Mouse (Mus musculus): ENCODE results near the gene Adm2. TPM values are rescaled to one million over a fixed set of nuclear protein-coding genes. Genes with fewer than 3 reads are reported as not detected.

Adm2 gene
- polyA plus RNA-seq, 1 experiment from 2014 or later: 1.9 TPM

GRCm38 (mm10) chr15:89288227-89288767 lies 34.2 kb upstream of the Adm2 start:
- Histone ChIP-seq H3K9me3 (replicated peaks; ENCODE audit: control insufficient read depth, low read length) (no peaks in the 10 kb centered on the region), H3K36me3 (ENCODE audit: control insufficient read depth, insufficient read depth) (peaks cover 22% of the 10 kb centered on the region), H3K27me3 (ENCODE audit: control insufficient read depth, insufficient read depth, low read depth, low read length) (no peaks in the 10 kb centered on the region), H3K4me1 (ENCODE audit: control insufficient read depth, low read depth, low read length) (peaks cover 39% of the 10 kb centered on the region), H3K27ac (ENCODE audit: low read length) (no peak overlapping the region), H3K4me2 (ENCODE audit: low read depth, low read length) (no peak overlapping the region), H3K9ac (ENCODE audit: low read depth, low read length) (no peak overlapping the region), H3K4me3 (ENCODE audit: low read depth, low read length) (no peak overlapping the region)
- ATAC-seq (ENCODE audit: low read depth): no peak
- WGBS (ENCODE audit: insufficient replicate concordance): 84% methylated on average over 23 of the region's 23 CpGs

- WGBS (ENCODE audit: insufficient replicate concordance): 89% methylated on average over 11 of the region's 11 CpGs
- ATAC-seq (ENCODE audit: low read depth): no peak
- Histone ChIP-seq H3K9ac (ENCODE audit: low read depth, low read length) (no peak overlapping the region), H3K4me3 (ENCODE audit: low read depth, low read length) (no peak overlapping the region), H3K36me3 (ENCODE audit: control insufficient read depth, insufficient read depth) (peaks cover 30% of the 10 kb centered on the region), H3K9me3 (replicated peaks; ENCODE audit: control insufficient read depth, low read length) (no peaks in the 10 kb centered on the region), H3K4me1 (ENCODE audit: control insufficient read depth, low read depth, low read length) (peaks cover 34% of the 10 kb centered on the region), H3K27ac (ENCODE audit: low read length) (no peak overlapping the region), H3K4me2 (ENCODE audit: low read depth, low read length) (no peak overlapping the region), H3K27me3 (ENCODE audit: control insufficient read depth, insufficient read depth, low read depth, low read length) (no peaks in the 10 kb centered on the region)
Measured at GRCm38 (mm10) chr15:89289455-89289854, 33.1 kb upstream of the Adm2 start.

GRCm38 (mm10) chr15:89291521-89291920 lies 31.0 kb upstream of the Adm2 start:
- WGBS (ENCODE audit: insufficient replicate concordance): 44% methylated on average over 3 of the region's 3 CpGs
- Histone ChIP-seq H3K9me3 (replicated peaks; ENCODE audit: control insufficient read depth, low read length) (no peaks in the 10 kb centered on the region), H3K4me1 (ENCODE audit: control insufficient read depth, low read depth, low read length) (peaks cover 21% of the 10 kb centered on the region), H3K27me3 (ENCODE audit: control insufficient read depth, insufficient read depth, low read depth, low read length) (no peaks in the 10 kb centered on the region), H3K9ac (ENCODE audit: low read depth, low read length) (no peak overlapping the region), H3K4me2 (ENCODE audit: low read depth, low read length) (no peak overlapping the region), H3K4me3 (ENCODE audit: low read depth, low read length) (no peak overlapping the region), H3K36me3 (ENCODE audit: control insufficient read depth, insufficient read depth) (peaks cover 36% of the 10 kb centered on the region), H3K27ac (ENCODE audit: low read length) (no peak overlapping the region)
- peak; percentile 73 for ATAC-seq (ENCODE audit: low read depth)

DNA sequence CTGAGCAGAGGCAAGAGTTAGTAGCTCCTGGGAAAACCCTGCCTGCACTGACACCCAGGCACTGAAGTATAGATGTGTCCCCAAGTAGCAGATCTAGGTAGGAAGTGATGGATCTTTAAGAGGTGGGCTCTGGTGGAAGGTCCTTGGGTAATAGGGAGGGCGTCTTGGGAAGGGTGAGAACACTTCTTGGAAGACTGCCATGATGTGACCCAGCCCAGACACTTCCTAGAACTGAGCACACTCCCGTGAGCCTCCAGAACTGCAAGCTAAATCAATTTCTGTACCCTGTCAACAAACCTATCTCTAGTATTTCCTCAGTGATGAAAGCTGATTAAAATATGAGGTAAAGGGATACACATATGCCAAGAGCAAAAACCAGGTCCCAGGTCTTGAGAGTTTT lies 29.7 kb upstream of the Adm2 start:
- no peak overlapping the region for H3K4me2 ChIP-seq (ENCODE audit: low read depth, low read length)
- no peaks in the 10 kb centered on the region for H3K27me3 ChIP-seq (ENCODE audit: control insufficient read depth, insufficient read depth, low read depth, low read length)
- peaks cover 19% of the 10 kb centered on the region for H3K4me1 ChIP-seq (ENCODE audit: control insufficient read depth, low read depth, low read length)
- no peak overlapping the region for H3K27ac ChIP-seq (ENCODE audit: low read length)
- H3K9ac ChIP-seq (ENCODE audit: low read depth, low read length): no peak overlapping the region
- ATAC-seq (ENCODE audit: low read depth): no peak
- H3K4me3 ChIP-seq (ENCODE audit: low read depth, low read length): no peak overlapping the region
- H3K36me3 ChIP-seq (ENCODE audit: control insufficient read depth, insufficient read depth): peaks cover 28% of the 10 kb centered on the region
- no peaks in the 10 kb centered on the region for H3K9me3 ChIP-seq (replicated peaks; ENCODE audit: control insufficient read depth, low read length)
- WGBS (ENCODE audit: insufficient replicate concordance): 29% methylated on average over 2 of the region's 2 CpGs

DNA sequence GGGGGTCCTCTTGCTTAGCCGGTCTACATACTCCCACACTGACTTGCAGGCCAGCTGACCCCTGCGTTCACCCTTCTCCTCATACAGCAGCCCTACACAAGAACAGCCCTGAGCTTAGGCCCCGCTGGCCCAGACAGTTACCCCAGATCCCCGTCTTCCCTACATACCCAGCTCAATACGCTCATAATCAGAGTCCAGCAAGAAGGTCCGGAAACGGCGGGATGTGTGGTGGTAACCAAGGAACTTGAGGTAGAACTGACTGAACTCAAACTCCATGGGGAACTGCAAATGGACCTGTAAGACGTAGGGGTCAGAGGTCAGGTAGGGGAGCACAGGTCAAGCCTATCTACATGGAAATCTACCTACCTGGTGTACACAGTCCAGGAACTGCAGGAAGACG lies 28.7 kb upstream of the Adm2 start:
- WGBS (ENCODE audit: insufficient replicate concordance): 86% methylated on average over 10 of the region's 10 CpGs
- no peak overlapping the region for H3K4me2 ChIP-seq (ENCODE audit: low read depth, low read length)
- H3K27me3 ChIP-seq (ENCODE audit: control insufficient read depth, insufficient read depth, low read depth, low read length): no peaks in the 10 kb centered on the region
- H3K27ac ChIP-seq (ENCODE audit: low read length): no peak overlapping the region
- peaks cover 24% of the 10 kb centered on the region for H3K36me3 ChIP-seq (ENCODE audit: control insufficient read depth, insufficient read depth)
- H3K4me1 ChIP-seq (ENCODE audit: control insufficient read depth, low read depth, low read length): peaks cover 19% of the 10 kb centered on the region
- no peak overlapping the region for H3K4me3 ChIP-seq (ENCODE audit: low read depth, low read length)
- H3K9me3 ChIP-seq (replicated peaks; ENCODE audit: control insufficient read depth, low read length): no peaks in the 10 kb centered on the region
- ATAC-seq (ENCODE audit: low read depth): no peak
- no peak overlapping the region for H3K9ac ChIP-seq (ENCODE audit: low read depth, low read length)

DNA sequence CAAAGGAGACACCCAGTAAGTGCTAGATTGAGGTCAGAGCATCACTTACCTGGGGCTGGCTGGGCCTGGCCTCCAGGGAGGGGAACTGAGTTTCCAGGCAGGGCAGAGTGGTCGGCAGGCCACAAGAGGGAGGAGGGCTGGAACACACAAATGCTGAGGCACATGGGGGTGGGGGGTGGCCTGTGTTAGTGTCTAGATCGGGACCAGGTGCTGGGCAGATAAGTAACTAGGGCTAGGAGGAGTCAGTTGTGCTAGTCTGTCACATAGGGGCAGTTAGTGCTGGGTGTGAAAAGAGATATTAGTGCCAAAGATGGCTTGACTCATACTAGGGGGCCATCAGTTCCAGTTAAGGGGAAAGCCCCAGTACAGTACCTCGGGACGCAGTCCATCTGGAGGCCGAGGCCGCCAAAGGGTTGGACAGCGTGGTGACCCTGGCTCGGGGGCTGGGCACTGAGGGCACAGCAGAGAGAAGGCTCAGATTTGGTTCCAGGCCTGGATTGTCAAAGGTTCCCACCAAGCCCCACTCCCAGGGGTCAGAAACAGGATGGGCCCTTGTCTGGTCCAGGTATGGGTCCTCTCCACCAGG lies 26.8 kb upstream of the Adm2 start:
- Histone ChIP-seq H3K4me1 (ENCODE audit: control insufficient read depth, low read depth, low read length) (peaks cover 19% of the 10 kb centered on the region), H3K4me3 (ENCODE audit: low read depth, low read length) (no peak overlapping the region), H3K27ac (ENCODE audit: low read length) (no peak overlapping the region), H3K9me3 (replicated peaks; ENCODE audit: control insufficient read depth, low read length) (no peaks in the 10 kb centered on the region), H3K36me3 (ENCODE audit: control insufficient read depth, insufficient read depth) (peaks cover 29% of the 10 kb centered on the region), H3K4me2 (ENCODE audit: low read depth, low read length) (no peak overlapping the region), H3K9ac (ENCODE audit: low read depth, low read length) (no peak overlapping the region), H3K27me3 (ENCODE audit: control insufficient read depth, insufficient read depth, low read depth, low read length) (no peaks in the 10 kb centered on the region)
- 57% methylated on average over 8 of the region's 8 CpGs for WGBS (ENCODE audit: insufficient replicate concordance)
- ATAC-seq (ENCODE audit: low read depth): peak; percentile 45

DNA sequence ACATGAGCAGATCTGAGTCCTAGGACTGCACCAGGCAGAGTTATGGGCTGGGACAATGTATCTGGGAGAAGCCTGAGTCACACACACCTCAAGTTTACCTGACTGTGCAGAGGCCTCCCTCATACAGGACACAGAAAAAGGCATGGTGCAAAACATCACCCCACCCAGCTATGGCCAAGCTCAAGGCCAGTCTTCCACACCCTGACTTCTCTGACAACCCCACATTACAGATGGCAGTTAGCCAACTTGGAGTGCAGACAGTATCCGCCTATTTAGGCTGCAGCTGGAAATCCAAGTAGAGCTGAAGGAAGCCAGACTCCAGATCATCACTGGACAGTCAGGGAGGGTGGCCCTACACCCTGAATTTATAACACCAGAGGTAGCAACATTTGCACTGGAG lies 26.1 kb upstream of the Adm2 start:
- WGBS (ENCODE audit: insufficient replicate concordance): 74% methylated on average over 1 of the region's 1 CpGs
- no peaks in the 10 kb centered on the region for H3K27me3 ChIP-seq (ENCODE audit: control insufficient read depth, insufficient read depth, low read depth, low read length)
- no peaks in the 10 kb centered on the region for H3K9me3 ChIP-seq (replicated peaks; ENCODE audit: control insufficient read depth, low read length)
- H3K4me3 ChIP-seq (ENCODE audit: low read depth, low read length): no peak overlapping the region
- no peak for ATAC-seq (ENCODE audit: low read depth)
- no peak overlapping the region for H3K4me2 ChIP-seq (ENCODE audit: low read depth, low read length)
- no peak overlapping the region for H3K9ac ChIP-seq (ENCODE audit: low read depth, low read length)
- no peak overlapping the region for H3K27ac ChIP-seq (ENCODE audit: low read length)
- H3K4me1 ChIP-seq (ENCODE audit: control insufficient read depth, low read depth, low read length): peaks cover 18% of the 10 kb centered on the region
- peaks cover 35% of the 10 kb centered on the region for H3K36me3 ChIP-seq (ENCODE audit: control insufficient read depth, insufficient read depth)

- Histone ChIP-seq H3K36me3 (ENCODE audit: control insufficient read depth, insufficient read depth) (peaks cover 45% of the 10 kb centered on the region), H3K4me3 (ENCODE audit: low read depth, low read length) (no peak overlapping the region), H3K4me1 (ENCODE audit: control insufficient read depth, low read depth, low read length) (peaks cover 9% of the 10 kb centered on the region), H3K27me3 (ENCODE audit: control insufficient read depth, insufficient read depth, low read depth, low read length) (no peaks in the 10 kb centered on the region), H3K9ac (ENCODE audit: low read depth, low read length) (no peak overlapping the region), H3K9me3 (replicated peaks; ENCODE audit: control insufficient read depth, low read length) (no peaks in the 10 kb centered on the region), H3K27ac (ENCODE audit: low read length) (no peak overlapping the region), H3K4me2 (ENCODE audit: low read depth, low read length) (no peak overlapping the region)
- no peak for ATAC-seq (ENCODE audit: low read depth)
- WGBS (ENCODE audit: insufficient replicate concordance): 77% methylated on average over 2 of the region's 2 CpGs
Measured at GRCm38 (mm10) chr15:89297695-89298094, 24.8 kb upstream of the Adm2 start.

DNA sequence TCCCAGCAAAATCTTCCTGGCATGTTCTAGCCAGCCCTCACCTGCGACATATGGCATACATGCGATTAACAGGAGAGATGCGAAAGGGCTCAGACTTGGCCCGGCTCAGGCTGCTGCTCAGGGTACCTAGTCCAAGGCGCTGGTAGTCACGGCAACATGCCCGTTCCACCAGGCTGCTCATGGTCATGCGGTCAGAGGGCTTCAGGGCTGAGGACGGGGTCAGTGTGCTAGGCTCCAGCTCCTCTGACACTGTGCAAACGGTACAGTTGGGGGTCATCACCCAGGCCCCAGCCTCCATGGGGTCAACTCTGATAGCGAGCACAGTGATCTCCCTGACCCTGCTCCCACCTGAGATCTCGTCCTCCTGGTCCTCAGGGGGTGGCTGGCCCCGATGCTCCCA lies 22.3 kb upstream of the Adm2 start:
- Histone ChIP-seq H3K4me1 (ENCODE audit: control insufficient read depth, low read depth, low read length) (peaks cover 8% of the 10 kb centered on the region), H3K4me2 (ENCODE audit: low read depth, low read length) (no peak overlapping the region), H3K9me3 (replicated peaks; ENCODE audit: control insufficient read depth, low read length) (no peaks in the 10 kb centered on the region), H3K27ac (ENCODE audit: low read length) (no peak overlapping the region), H3K27me3 (ENCODE audit: control insufficient read depth, insufficient read depth, low read depth, low read length) (no peaks in the 10 kb centered on the region), H3K9ac (ENCODE audit: low read depth, low read length) (no peak overlapping the region), H3K4me3 (ENCODE audit: low read depth, low read length) (no peak overlapping the region), H3K36me3 (ENCODE audit: control insufficient read depth, insufficient read depth) (peaks cover 37% of the 10 kb centered on the region)
- ATAC-seq (ENCODE audit: low read depth): no peak
- WGBS (ENCODE audit: insufficient replicate concordance): 81% methylated on average over 13 of the region's 13 CpGs

Data from liver, embryonic 16.5 days (tissue).